Mouse (Mus musculus) spleen, postnatal 36 days (tissue): ENCODE data around the gene Rnps1.

Source experiments
- DNase-seq, 2 experiments: peaks; one replicate each; pipeline ENCODE4 v3.0.0; 2022; ENCODE audit warnings: low spot score in 2 of 2, mixed read lengths in 1 of 2

The Rnps1 gene

GRCm38 (mm10) chr17:24469910-24470602 lies 55.7 kb downstream of the Rnps1 start, which contains the start of the genes E4f1 and Pgp:
TSS of gene E4f1 (minus strand) at chr17:24470313.
TSS of gene Pgp (plus strand) at chr17:24470392.
- peak; percentile 98 for DNase-seq

DNA sequence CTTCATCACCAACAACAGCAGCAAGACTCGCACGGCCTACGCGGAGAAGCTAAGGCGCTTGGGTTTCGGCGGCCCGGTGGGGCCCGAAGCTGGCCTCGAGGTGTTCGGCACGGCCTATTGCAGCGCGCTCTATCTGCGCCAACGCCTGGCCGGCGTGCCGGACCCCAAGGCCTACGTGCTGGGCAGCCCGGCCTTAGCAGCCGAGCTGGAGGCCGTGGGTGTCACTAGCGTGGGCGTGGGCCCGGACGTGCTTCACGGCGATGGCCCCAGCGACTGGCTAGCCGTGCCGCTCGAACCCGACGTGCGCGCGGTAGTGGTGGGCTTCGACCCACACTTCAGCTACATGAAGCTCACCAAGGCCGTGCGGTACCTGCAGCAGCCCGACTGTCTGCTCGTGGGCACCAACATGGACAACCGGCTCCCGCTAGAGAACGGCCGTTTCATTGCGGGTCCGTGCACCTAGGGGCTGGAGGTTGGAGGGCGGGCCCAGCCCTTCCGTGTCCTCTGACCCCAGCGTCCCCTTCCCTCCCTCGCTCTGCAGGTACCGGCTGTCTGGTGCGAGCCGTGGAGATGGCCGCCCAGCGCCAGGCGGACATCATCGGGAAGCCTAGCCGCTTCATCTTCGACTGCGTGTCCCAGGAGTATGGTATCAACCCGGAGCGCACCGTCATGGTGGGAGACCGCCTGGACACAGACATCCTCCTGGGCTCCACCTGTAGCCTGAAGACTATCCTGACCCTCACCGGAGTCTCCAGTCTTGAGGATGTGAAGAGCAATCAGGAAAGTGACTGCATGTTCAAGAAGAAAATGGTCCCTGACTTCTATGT lies 56.5 kb downstream of the Rnps1 start:
- peak in 1 of 2 experiments; percentile 31 for DNase-seq

- no peak for DNase-seq
Observed at GRCm38 (mm10) chr17:24472512-24472911, 58.1 kb downstream of the Rnps1 start.

DNA sequence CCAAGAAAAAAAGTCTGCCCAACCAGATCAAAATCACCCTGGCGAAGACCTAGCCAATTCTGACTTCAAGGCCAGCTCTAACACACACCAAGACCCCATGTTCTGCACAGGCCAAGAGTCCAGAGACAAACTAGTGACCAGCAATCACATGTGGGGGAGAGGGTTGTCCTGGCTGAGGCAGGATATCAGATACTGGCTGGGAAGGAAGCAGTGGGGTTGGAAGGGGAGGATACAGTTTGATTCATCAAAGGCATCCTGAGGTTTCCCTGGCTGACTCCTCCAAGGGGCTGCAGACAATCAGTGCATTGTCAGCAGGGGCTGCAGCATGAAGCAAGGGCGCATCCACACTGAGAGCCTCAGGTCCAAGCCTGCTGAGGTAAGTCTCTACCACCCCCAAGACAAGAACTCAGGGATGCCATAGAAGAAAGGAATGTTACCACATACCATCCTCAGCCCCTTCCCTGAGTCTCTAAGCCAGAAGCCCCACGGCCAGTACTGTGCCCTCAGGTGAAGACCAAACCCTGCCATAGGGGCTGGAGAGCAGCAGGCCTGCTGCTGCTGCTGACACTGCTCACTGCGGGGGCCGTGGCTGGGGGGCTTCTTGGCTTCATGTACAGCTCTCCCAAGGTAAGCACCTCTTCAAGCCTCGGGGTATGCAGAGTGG lies 59.4 kb downstream of the Rnps1 start, which contains the start of gene Bricd5:
Bricd5 (plus strand) TSS at position 273 of the 664 bp plus-strand sequence.
- DNase-seq, result no peak

DNA sequence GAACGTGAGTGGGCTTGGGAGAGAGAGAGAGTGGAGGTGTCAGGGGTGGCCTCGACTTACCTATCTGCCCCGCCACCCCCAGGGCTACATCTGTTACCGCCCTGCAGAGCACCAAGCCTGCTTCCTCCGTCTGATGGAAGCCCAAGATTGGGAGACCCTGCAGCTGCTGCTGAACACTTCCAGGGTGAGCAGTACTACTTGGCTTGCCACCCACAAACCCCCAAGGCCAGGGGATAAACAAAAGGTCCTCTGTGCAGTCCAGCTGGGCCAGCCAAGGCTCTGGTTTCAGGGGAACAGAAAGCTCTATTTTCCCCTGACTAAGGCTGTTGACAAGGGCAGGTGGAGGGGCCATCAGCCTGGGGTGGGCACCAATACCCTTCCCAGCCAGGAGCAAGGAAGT lies 60.2 kb downstream of the Rnps1 start:
- no peak for DNase-seq
